Mouse (Mus musculus): ENCODE results near the gene Cspg5. TPM values are rescaled to one million over a fixed set of nuclear protein-coding genes. Genes with fewer than 3 reads are reported as not detected.
A peak's percentile ranks its signal among the peaks of the same experiment; 100 is the strongest.

The Cspg5 gene
- polyA plus RNA-seq (2016; fragmentation: Nextera tagmentation; extraction: Ambion mirVana): 27.3 and 27.7 TPM in 2 replicates

DNA sequence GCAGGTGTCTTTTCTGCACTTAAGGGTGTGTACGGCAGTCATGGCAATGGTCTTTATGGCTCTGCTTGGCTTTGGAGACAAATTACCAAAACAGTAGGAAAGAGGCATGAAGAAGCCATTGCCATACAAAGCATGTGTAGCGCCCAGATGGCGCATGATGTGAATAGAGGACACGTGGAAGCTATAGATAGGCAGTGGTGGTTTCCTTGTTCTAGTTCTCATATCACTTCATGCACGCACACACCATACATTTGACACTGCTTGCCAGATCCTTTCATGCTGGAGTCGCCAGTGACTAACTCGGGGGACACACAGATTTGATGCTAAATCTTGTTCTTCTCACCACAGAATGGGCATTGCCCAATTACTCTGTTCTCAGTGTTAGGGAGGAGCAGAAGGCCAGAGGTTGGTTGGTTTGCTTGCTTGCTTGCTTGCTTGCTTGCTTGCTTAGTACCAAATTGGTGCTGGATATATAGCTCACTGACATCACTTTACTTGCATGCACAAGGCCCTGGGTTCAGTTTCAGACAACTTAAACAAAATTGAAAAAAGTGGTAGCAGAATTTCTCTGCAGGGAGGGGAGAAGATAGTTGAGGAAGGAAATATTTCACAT is at the start of gene Cspg5:
Cspg5 (plus strand) TSS at position 563 of the 613 bp plus-strand sequence.
- Histone ChIP-seq H3K4me2 (replicated peaks) (peak within 1 kb of the TSS; percentile 97), H3K4me3 (peak within 1 kb of the TSS; percentile 74), H3K27ac (no peak within 1 kb of the TSS), H3K4me1 (peaks cover 19% of the 10 kb centered on the region), H3K9ac (peak within 1 kb of the TSS; percentile 78), H3K27me3 (peaks cover 3% of the 10 kb centered on the region; the same call in 1 of the 2 replicates), H3K9me3 (replicated peaks) (no peaks in the 10 kb centered on the region), H3K36me3 (peaks cover 29% of the 10 kb centered on the region)
- ATAC-seq (ENCODE audit: low FRiP score): no peak
- 86% methylated on average over 7 of the region's 7 CpGs for WGBS

DNA sequence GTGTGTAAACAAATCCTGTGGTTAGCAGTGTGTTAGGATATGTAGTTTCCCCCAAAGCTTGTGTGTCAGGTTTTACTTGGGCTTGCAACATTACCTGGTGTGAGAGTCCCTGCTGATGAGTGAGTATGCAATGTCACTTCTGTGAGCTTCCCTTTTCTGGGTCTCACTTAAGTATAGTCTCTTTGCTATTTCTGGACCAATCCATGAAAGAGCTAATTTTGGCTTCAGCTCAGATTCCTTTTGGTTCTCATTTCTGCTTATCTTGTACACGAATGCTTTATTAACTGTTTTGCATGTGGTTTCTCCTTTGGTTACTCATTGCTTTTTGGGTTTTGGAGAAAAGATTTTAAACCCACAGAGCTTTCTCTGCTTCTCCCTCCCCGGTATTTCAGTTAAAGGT is 43.7 kb upstream of the Cspg5 start:
- no peak overlapping the region for H3K9ac ChIP-seq
- no peak for ATAC-seq (ENCODE audit: low FRiP score)
- H3K27ac ChIP-seq: no peak overlapping the region
- H3K4me2 ChIP-seq (replicated peaks): no peak overlapping the region
- peaks cover 74% of the 10 kb centered on the region for H3K36me3 ChIP-seq
- H3K4me1 ChIP-seq: peaks cover 3% of the 10 kb centered on the region
- no peaks in the 10 kb centered on the region for H3K9me3 ChIP-seq (replicated peaks)
- H3K27me3 ChIP-seq: no peaks in the 10 kb centered on the region
- 91% methylated on average over 2 of the region's 2 CpGs for WGBS
- no peak overlapping the region for H3K4me3 ChIP-seq

DNA sequence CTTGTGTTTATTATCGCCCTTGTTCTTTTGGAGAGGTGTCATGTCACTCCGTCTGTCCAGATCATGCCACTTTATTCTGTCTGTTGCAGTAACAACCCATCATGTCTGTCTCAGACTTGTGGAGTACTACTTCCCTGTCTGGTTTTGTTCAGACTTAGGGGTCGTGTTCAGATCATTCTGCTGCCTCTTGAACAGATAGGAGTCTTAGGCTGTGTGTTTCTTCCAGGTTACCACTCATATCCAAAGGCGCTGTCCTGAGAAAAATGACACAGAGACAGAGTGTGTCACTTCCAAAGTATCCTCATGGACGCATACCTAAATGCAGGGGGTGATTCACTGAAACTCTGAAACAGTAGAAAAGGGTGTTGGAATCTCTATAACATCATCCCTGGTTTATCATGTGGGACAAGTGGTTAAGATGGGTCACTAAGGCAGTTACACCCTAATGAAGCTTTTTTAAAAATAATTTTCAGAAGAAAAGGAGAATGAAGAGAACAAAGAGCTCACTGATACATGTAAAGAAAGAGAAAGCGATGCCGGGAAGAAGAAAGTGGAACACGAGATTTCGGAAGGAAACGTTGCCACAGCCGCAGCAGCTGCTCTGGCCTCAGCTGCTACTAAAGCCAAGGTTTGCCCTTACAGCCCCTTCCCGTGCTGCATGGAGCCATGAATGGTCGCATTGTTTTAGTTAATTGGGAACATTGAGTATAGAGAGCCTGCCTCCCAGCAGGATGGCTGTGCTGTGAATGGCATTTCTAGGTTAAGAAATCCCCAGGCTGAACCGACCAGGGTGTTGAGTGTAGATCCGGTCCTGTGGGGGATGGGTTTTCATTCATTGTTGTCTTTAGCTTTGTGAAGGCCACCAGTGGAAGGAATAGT is 37.8 kb upstream of the Cspg5 start:
- Histone ChIP-seq H3K27me3 (no peaks in the 10 kb centered on the region), H3K4me1 (peaks cover 24% of the 10 kb centered on the region), H3K36me3 (peaks cover 68% of the 10 kb centered on the region), H3K4me3 (no peak overlapping the region), H3K27ac (peak overlapping the region; percentile 90), H3K9me3 (replicated peaks) (no peaks in the 10 kb centered on the region), H3K9ac (no peak overlapping the region), H3K4me2 (replicated peaks) (peak overlapping the region; percentile 3; the same call in 1 of the 2 replicates)
- ATAC-seq (ENCODE audit: low FRiP score): peak; percentile 93
- WGBS: 17% methylated on average over 15 of the region's 15 CpGs

DNA sequence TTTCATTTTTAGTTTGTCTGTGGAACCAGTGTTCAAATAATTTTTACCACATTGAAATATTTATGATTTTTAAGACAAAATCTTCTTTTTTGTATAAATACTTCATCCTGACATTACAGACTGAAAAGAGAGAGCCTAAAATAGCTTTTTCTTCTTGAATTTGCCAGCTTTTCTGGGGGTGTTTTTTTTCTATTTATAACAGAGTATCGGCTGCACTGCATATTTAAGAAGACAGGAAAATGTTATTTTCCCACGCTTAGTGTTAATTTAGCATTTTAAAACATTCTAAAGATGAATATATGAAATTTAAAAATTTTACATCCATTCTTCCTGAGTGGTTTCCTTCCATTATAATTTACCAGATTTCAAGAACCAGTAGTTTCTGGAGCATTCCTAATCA is 37.1 kb upstream of the Cspg5 start:
- Histone ChIP-seq H3K27me3 (no peaks in the 10 kb centered on the region), H3K27ac (peak overlapping the region; percentile 55)

DNA sequence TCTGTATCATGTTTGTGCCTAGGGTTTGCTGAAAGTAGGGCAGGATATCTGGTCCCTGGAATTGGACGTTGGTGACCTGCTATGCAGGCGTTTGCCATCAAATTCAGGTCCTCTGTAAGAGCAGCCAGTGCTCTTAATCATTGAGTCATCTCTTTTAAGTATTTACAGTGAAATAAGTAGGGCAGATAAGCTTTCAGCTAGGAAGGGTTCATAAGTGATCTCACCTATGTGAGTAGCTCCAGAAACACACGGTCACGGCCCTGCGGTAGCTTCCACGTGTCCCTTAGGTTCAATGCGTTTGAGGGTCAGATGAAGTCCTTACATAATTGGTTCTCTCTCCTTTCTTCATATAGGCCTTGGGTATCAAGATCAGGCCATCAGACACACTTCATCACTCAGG is 35.3 kb upstream of the Cspg5 start:
- H3K4me2 ChIP-seq (replicated peaks): no peak overlapping the region
- no peak overlapping the region for H3K9ac ChIP-seq
- no peak overlapping the region for H3K27ac ChIP-seq
- H3K4me3 ChIP-seq: no peak overlapping the region
- no peak for ATAC-seq (ENCODE audit: low FRiP score)
- no peaks in the 10 kb centered on the region for H3K9me3 ChIP-seq (replicated peaks)
- 75% methylated on average over 7 of the region's 7 CpGs for WGBS
- H3K27me3 ChIP-seq: no peaks in the 10 kb centered on the region
- peaks cover 24% of the 10 kb centered on the region for H3K4me1 ChIP-seq
- H3K36me3 ChIP-seq: peaks cover 70% of the 10 kb centered on the region

More for the DNA sequence above, 37.1 kb upstream of the Cspg5 start:
- Histone ChIP-seq H3K4me3 (no peak overlapping the region), H3K4me2 (replicated peaks) (no peak overlapping the region), H3K36me3 (peaks cover 68% of the 10 kb centered on the region), H3K9ac (no peak overlapping the region), H3K4me1 (peaks cover 24% of the 10 kb centered on the region), H3K9me3 (replicated peaks) (no peaks in the 10 kb centered on the region)
- 70% methylated on average over 2 of the region's 2 CpGs for WGBS
- no peak for ATAC-seq (ENCODE audit: low FRiP score)

DNA sequence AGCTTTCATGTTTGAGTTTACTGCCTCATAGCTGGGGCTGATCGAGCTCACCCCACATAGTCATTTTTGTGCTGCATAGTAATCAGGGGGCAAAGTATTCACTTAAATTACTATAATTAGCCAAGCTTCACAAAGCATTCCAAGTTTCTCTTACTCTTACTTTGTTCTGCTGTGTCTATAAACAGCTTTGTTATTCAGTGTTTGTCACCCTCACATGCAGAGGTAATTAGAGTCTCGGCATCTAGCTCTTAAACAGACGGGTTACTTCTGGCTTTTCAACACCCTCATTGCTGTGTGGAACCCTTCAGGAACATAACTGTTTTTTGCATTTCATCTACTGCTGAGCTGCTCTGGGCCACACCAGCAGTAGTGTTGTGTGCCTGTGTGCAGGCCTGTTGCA is 34.6 kb upstream of the Cspg5 start:
- no peak overlapping the region for H3K4me2 ChIP-seq (replicated peaks)
- no peak overlapping the region for H3K4me3 ChIP-seq
- no peak overlapping the region for H3K27ac ChIP-seq
- no peaks in the 10 kb centered on the region for H3K9me3 ChIP-seq (replicated peaks)
- peaks cover 24% of the 10 kb centered on the region for H3K4me1 ChIP-seq
- H3K36me3 ChIP-seq: peaks cover 69% of the 10 kb centered on the region
- H3K27me3 ChIP-seq: no peaks in the 10 kb centered on the region
- 89% methylated on average over 3 of the region's 3 CpGs for WGBS
- no peak for ATAC-seq (ENCODE audit: low FRiP score)
- no peak overlapping the region for H3K9ac ChIP-seq

DNA sequence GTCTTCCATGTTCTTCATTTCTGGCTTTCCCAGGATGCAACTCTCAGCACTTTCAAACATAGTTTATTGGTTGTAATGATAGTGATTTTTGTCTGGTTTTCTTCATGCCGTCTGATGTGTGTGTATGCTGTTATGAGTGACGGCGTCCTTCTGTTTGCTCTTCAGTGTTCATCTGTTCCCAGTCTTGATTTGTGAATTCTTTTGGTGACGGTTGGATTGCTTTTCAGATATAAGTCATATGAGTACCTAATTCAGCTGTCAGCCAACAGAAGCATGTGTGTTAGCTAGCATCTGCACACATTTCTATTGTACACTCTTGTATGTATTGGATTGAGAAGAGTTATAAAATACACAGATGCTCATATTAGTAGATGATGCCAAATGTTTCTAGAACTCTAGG is 19.3 kb upstream of the Cspg5 start:
- no peak overlapping the region for H3K4me3 ChIP-seq
- no peak overlapping the region for H3K4me2 ChIP-seq (replicated peaks)
- H3K4me1 ChIP-seq: no peaks in the 10 kb centered on the region
- peaks cover 73% of the 10 kb centered on the region for H3K36me3 ChIP-seq
- no peaks in the 10 kb centered on the region for H3K9me3 ChIP-seq (replicated peaks)
- 94% methylated on average over 4 of the region's 4 CpGs for WGBS
- no peak overlapping the region for H3K9ac ChIP-seq
- H3K27ac ChIP-seq: no peak overlapping the region
- H3K27me3 ChIP-seq: no peaks in the 10 kb centered on the region
- ATAC-seq (ENCODE audit: low FRiP score): no peak

DNA sequence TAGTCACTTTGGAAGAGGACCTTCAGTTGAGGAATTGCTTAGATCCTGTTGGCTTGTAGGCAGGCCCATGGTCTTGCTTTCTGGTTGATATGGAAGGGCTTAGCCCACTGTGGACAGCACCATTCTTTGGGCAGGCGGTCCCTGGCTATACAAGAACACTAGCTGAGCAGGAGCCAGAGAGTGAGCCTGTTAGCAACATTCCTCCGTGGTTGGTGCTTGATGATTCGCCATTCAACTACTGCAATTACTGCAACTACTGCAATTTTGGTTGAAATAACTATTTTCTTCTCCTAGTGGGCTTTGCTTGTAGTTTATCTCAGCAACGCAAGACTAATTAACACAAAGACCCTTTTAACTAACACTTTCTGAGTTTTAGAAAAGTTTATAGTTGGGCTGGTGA is 17.4 kb upstream of the Cspg5 start:
- 91% methylated on average over 4 of the region's 4 CpGs for whole genome bisulfite sequencing

DNA sequence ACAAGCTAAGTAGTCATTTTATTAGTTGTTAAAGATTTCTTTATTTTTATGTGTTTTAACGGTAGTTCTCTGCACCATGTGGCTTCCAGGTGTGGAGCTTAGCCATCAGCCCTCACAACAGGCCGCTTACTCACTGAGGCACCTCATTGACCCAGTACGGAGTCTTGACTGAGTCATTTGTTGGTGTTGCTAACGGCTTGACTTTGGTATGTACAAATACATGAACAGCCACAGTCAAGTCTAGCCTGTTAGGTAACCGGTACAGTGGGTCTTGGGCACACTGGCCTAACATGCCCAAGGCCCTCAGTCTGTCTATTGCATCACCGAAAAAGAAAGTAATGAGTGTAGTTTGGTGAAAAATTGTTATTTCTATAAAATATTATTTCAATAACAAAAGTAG is 14.9 kb upstream of the Cspg5 start:
- H3K4me3 ChIP-seq: no peak overlapping the region
- no peaks in the 10 kb centered on the region for H3K4me1 ChIP-seq
- H3K9me3 ChIP-seq (replicated peaks): no peaks in the 10 kb centered on the region
- no peak overlapping the region for H3K9ac ChIP-seq
- 82% methylated on average over 6 of the region's 6 CpGs for WGBS
- H3K27me3 ChIP-seq: no peaks in the 10 kb centered on the region
- ATAC-seq (ENCODE audit: low FRiP score): no peak
- peaks cover 75% of the 10 kb centered on the region for H3K36me3 ChIP-seq
- H3K27ac ChIP-seq: no peak overlapping the region
- H3K4me2 ChIP-seq (replicated peaks): no peak overlapping the region

More for the DNA sequence above, 17.4 kb upstream of the Cspg5 start:
- no peaks in the 10 kb centered on the region for H3K9me3 ChIP-seq (replicated peaks)
- no peak overlapping the region for H3K27ac ChIP-seq
- no peak for ATAC-seq (ENCODE audit: low FRiP score)
- no peak overlapping the region for H3K9ac ChIP-seq
- H3K4me3 ChIP-seq: no peak overlapping the region
- no peak overlapping the region for H3K4me2 ChIP-seq (replicated peaks)
- H3K27me3 ChIP-seq: no peaks in the 10 kb centered on the region
- no peaks in the 10 kb centered on the region for H3K4me1 ChIP-seq
- peaks cover 76% of the 10 kb centered on the region for H3K36me3 ChIP-seq

DNA sequence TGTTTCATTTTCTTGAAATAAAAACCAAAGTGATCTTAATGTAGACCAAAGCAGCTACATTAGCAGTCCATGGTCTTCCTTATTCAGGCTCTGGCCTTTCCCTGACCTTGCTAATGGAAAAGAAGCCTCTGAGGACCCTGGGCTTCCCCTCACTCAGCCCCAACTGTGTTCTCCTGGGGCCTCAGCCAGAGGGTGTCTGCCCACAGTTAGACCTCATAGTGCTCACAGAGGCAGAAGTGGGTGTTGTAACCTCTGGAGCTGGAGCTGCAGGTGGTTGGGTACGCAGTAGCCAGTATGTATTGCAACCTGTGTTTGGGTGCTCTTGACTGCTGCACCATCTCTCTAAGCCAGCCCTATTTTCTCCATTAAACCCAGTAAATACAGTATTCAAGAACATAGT is 14.5 kb upstream of the Cspg5 start:
- 100% methylated on average over 1 of the region's 1 CpGs for WGBS
- no peak for ATAC-seq (ENCODE audit: low FRiP score)

DNA sequence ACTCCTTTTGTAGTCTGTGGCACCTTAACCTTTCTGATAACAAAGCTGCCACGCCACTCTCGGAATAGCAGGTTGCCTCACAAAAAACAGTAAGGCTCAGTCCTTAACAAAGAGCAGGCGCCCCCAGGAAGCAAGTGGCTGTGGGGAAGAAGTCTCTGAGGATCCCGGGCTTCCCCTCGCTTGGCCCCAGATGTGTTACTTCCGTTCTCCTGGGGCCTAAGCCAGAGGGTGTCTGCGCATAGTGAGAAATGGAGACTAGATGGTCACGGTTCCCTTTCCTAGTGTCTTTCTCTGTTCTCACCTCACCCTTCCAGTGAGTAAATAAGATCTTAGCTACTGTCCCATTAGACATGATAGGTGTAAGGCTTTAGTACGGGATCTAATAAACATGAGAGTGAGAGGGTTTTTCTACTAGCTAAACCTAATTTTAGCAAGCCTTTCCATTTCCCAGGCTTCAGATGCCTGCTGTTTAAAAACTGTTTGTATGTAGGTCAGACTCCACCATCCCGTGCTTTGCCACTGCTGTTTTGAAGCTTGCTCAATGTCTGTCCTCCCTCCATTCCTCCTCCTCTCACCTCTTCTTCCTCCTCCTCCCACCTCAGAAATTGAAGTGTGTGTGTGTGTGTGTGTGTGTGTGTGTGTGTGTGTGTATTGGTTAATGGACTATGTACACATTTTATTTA is 13.9 kb upstream of the Cspg5 start:
- Histone ChIP-seq H3K27me3 (no peaks in the 10 kb centered on the region), H3K4me1 (no peaks in the 10 kb centered on the region), H3K4me3 (no peak overlapping the region), H3K4me2 (replicated peaks) (no peak overlapping the region), H3K36me3 (peaks cover 80% of the 10 kb centered on the region), H3K9me3 (replicated peaks) (no peaks in the 10 kb centered on the region), H3K9ac (no peak overlapping the region), H3K27ac (0 out of 2 replicates have a peak overlapping the region, but pooled peaks have one; percentile 23)
- ATAC-seq (ENCODE audit: low FRiP score): no peak
- WGBS: 88% methylated on average over 10 of the region's 10 CpGs

More for the DNA sequence above, 14.5 kb upstream of the Cspg5 start:
- peaks cover 76% of the 10 kb centered on the region for H3K36me3 ChIP-seq
- no peak overlapping the region for H3K4me3 ChIP-seq
- no peak overlapping the region for H3K4me2 ChIP-seq (replicated peaks)
- H3K9me3 ChIP-seq (replicated peaks): no peaks in the 10 kb centered on the region
- H3K9ac ChIP-seq: no peak overlapping the region
- H3K4me1 ChIP-seq: no peaks in the 10 kb centered on the region
- no peak overlapping the region for H3K27ac ChIP-seq
- H3K27me3 ChIP-seq: no peaks in the 10 kb centered on the region

DNA sequence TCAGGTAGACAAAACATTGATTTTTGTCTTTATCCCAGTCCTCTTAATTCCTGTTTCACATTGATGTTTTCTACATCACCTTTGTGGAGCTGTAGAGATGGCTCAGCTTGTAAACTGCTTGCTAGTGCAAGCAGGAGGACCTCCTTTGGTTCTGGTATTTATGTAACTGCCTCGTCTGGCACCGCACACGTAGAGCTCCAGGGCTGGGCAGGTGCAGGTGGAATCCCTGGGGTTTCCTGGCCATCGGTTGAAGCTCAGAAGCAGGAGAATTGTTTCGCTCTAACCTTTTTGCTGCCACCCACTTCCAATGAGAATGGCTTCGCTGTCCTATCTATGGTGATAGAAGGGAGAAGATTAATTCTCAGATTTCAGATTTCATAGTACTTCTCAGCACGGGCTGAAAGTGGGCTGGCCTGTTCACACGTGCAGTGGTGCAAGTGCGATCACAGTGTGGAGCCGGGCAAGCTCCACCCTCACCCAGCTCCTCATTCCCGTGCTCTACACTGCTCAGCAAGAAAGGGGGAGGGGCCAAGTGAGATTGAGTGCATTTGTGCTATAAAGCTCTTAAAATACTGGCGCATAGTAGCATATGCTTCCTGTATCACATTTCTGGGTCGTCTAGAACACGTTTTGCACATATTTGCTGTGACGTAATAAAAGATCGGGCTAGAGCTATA is 13.1 kb upstream of the Cspg5 start:
- no peak overlapping the region for H3K4me3 ChIP-seq
- no peaks in the 10 kb centered on the region for H3K9me3 ChIP-seq (replicated peaks)
- 86% methylated on average over 16 of the region's 16 CpGs for WGBS
- no peak overlapping the region for H3K4me2 ChIP-seq (replicated peaks)
- H3K27ac ChIP-seq: 0 out of 2 replicates have a peak overlapping the region, but pooled peaks have one; percentile 23
- H3K36me3 ChIP-seq: peaks cover 84% of the 10 kb centered on the region
- H3K27me3 ChIP-seq: no peaks in the 10 kb centered on the region
- H3K9ac ChIP-seq: no peak overlapping the region
- ATAC-seq (ENCODE audit: low FRiP score): no peak
- no peaks in the 10 kb centered on the region for H3K4me1 ChIP-seq

Data from hindbrain, embryonic 12.5 days (tissue).